Mouse (Mus musculus) erythroblast, adult 5-6 weeks (primary cell): ENCODE results near the gene Sft2d1. TPM values are rescaled to one million over a fixed set of nuclear protein-coding genes. Genes with fewer than 3 reads are reported as not detected.
A peak's percentile ranks its signal among the peaks of the same experiment; 100 is the strongest.
"Not testable (repeated sequence)": the region's sequence is repeated elsewhere in the genome, so short reads cannot be mapped to it uniquely, and the experiment has no call there.

ENCODE experiments used
- ATAC-seq: replicated peaks from 2 replicates; pipeline ENCODE4 v1.8.0; 2016; ENCODE audit warnings: moderate number of reproducible peaks, mild to moderate bottlenecking, moderate TSS enrichment, inconsistent platforms; ENCODE audit not compliant: poor library complexity, low FRiP score, severe bottlenecking
- total RNA-seq, 2 experiments: library from RNA; stranded (forward) in 1 of 2; stranded (reverse) in 1 of 2; fragments of 150-400 nt in 1 of 2; fragments of 200-764, 138-1000 nt in 1 of 2; gene quantifications; 2 replicates each; pipeline versions ENCODE4 v1.2.3 to v1.2.4; 2015 to 2017; ENCODE audit warnings: low replicate concordance in 2 of 2

The Sft2d1 gene
- total RNA-seq (2015; ENCODE audit: low replicate concordance), result 94.7 and 111 TPM in 2 replicates
- 8.0 and 8.2 TPM in 2 replicates for total RNA-seq (2017; ENCODE audit: low replicate concordance)

GRCm38 (mm10) chr17:8310838-8311614, at the start of gene Sft2d1:
Gene Sft2d1, plus strand, starts transcription at chr17:8311102.
- ATAC-seq, result peak; percentile 97

GRCm38 (mm10) chr17:8264638-8265037, 46.3 kb upstream of the Sft2d1 start:
- ATAC-seq, result not testable (repeated sequence)

- ATAC-seq, result no peak
Observed at GRCm38 (mm10) chr17:8272054-8272749, 38.7 kb upstream of the Sft2d1 start.

- no peak for ATAC-seq
Observed at GRCm38 (mm10) chr17:8272951-8273350, 38.0 kb upstream of the Sft2d1 start.

- ATAC-seq, result no peak
Observed at GRCm38 (mm10) chr17:8276071-8276470, 34.8 kb upstream of the Sft2d1 start.

GRCm38 (mm10) chr17:8276680-8277079, 34.2 kb upstream of the Sft2d1 start:
- ATAC-seq, result no peak

- no peak for ATAC-seq
Observed at GRCm38 (mm10) chr17:8277266-8277665, 33.6 kb upstream of the Sft2d1 start.

GRCm38 (mm10) chr17:8278356-8278755, 32.5 kb upstream of the Sft2d1 start:
- no peak for ATAC-seq

- ATAC-seq, result peak; percentile 42
Observed at GRCm38 (mm10) chr17:8282821-8283525, 27.9 kb upstream of the Sft2d1 start, which contains the start of gene Mpc1. Gene Mpc1, plus strand, starts transcription at chr17:8282904.

GRCm38 (mm10) chr17:8283526-8284253, 27.2 kb upstream of the Sft2d1 start:
- ATAC-seq, result peak; percentile 94

- peak; percentile 22 for ATAC-seq
Observed at GRCm38 (mm10) chr17:8284254-8284661, 26.6 kb upstream of the Sft2d1 start.

GRCm38 (mm10) chr17:8285056-8285455, 25.8 kb upstream of the Sft2d1 start:
- no peak for ATAC-seq

GRCm38 (mm10) chr17:8286987-8287386, 23.9 kb upstream of the Sft2d1 start:
- no peak for ATAC-seq

GRCm38 (mm10) chr17:8289993-8290679, 20.8 kb upstream of the Sft2d1 start:
- ATAC-seq, result no peak

- no peak for ATAC-seq
Observed at GRCm38 (mm10) chr17:8290736-8291135, 20.2 kb upstream of the Sft2d1 start.

GRCm38 (mm10) chr17:8295825-8296224, 15.1 kb upstream of the Sft2d1 start:
- no peak for ATAC-seq

GRCm38 (mm10) chr17:8296313-8296844, 14.5 kb upstream of the Sft2d1 start:
- no peak for ATAC-seq

GRCm38 (mm10) chr17:8297746-8298145, 13.2 kb upstream of the Sft2d1 start:
- ATAC-seq, result no peak

GRCm38 (mm10) chr17:8298281-8298680, 12.6 kb upstream of the Sft2d1 start:
- no peak for ATAC-seq
